Mouse (Mus musculus) hindbrain, postnatal 0 days (tissue): Measurements from ENCODE around the gene Fkbp3. TPM values are rescaled to one million over a fixed set of nuclear protein-coding genes. Genes with fewer than 3 reads are reported as not detected.

Source experiments
- ATAC-seq: fragments of 200-750 bp; cut with Nextera tagmentation; 2 replicates; pipeline ENCODE4 v1.8.0; 2017; ENCODE audit warnings: mild to moderate bottlenecking, moderate TSS enrichment, moderate library complexity
- DNase-seq: peaks from one replicate; pipeline ENCODE4 v3.0.0-alpha.2; 2015; ENCODE audit warnings: low spot score
- H3K27ac ChIP-seq: fragments of 300-500 bp; sonication (generic); 2 replicates; pipeline ENCODE4 v1.5.1; 2014; ENCODE audit warnings: mild to moderate bottlenecking
- H3K27me3 ChIP-seq: fragments of 300-500 bp; sonication (generic); 2 replicates; pipeline ENCODE4 v1.6.1; 2014; ENCODE audit warnings: low read length, mixed read lengths; ENCODE audit not compliant: insufficient read depth
- H3K36me3 ChIP-seq: fragments of 300-500 bp; sonication (generic); 2 replicates; pipeline ENCODE4 v1.6.1; 2014; ENCODE audit warnings: low read length, mixed read lengths; ENCODE audit not compliant: insufficient read depth
- H3K4me1 ChIP-seq: fragments of 300-500 bp; sonication (generic); 2 replicates; pipeline ENCODE4 v1.6.1; 2014; ENCODE audit warnings: antibody characterized with exemption, low read length, mixed read lengths; ENCODE audit not compliant: insufficient read depth
- H3K4me2 ChIP-seq: fragments of 300-500 bp; sonication (generic); 2 replicates; pipeline ENCODE4 v1.6.1; 2014; ENCODE audit warnings: low read depth, mild to moderate bottlenecking, low read length, moderate library complexity, mixed read lengths
- H3K4me3 ChIP-seq: fragments of 300-500 bp; sonication (generic); 2 replicates; pipeline ENCODE4 v1.5.1; 2014; ENCODE audit warnings: low read length
- H3K9ac ChIP-seq: fragments of 300-500 bp; sonication (generic); replicated peaks from 2 replicates; pipeline ENCODE4 v1.6.1; 2014; ENCODE audit warnings: mild to moderate bottlenecking, low read length, moderate library complexity, mixed read lengths
- H3K9me3 ChIP-seq: fragments of 300-500 bp; sonication (generic); 2 replicates; pipeline ENCODE4 v1.6.1; 2016; ENCODE audit warnings: low read length, mixed read lengths
- CTCF ChIP-seq: IDR thresholded peaks from 2 replicates; pipeline ENCODE4 v1.5.1; 2016; ENCODE audit warnings: antibody characterized with exemption, control low read depth, low read depth
- WGBS: fragments of 180-500 bp; shearing (Covaris S2); extraction: QIAGEN DNeasy Blood & Tissue Kit; methylation state at CpG from one replicate; pipeline ENCODE4 v1.1.7; 2014; 5-methylcytosine and 5-hydroxymethylcytosine counted together
- polyA plus RNA-seq: library from polyadenylated mRNA; unstranded; fragments of >200 nt; fragmentation: Nextera tagmentation; extraction: Ambion mirVana; gene quantifications from 2 replicates; pipeline ENCODE4 v1.2.1, GENCODE M21; 2015
- total RNA-seq: library from RNA; depleted of rRNA; stranded (reverse); fragments of >200 nt; gene quantifications from 2 replicates; pipeline ENCODE4 v1.2.3, GENCODE M21; 2014

Fkbp3 gene
- total and polyA plus RNA-seq, 2 experiments from 2014 or later: 121 to 513 TPM

- H3K4me3 ChIP-seq: no peak overlapping the region
- DNase-seq: no peak
- ATAC-seq: no peak
- no peak for TF ChIP-seq CTCF
- 81% methylated on average over 4 of the region's 4 CpGs for WGBS
- H3K9ac ChIP-seq: no peak overlapping the region
- H3K27ac ChIP-seq: no peak overlapping the region
- no peaks in the 10 kb centered on the region for H3K27me3 ChIP-seq
- peaks cover 20% of the 10 kb centered on the region for H3K36me3 ChIP-seq
- H3K9me3 ChIP-seq: no peaks in the 10 kb centered on the region
- H3K4me2 ChIP-seq: no peak overlapping the region
- no peaks in the 10 kb centered on the region for H3K4me1 ChIP-seq
These were observed 5.4 kb downstream of the Fkbp3 start for GRCm38 (mm10) chr12:65068409-65068808.

- WGBS: 53% methylated on average over 3 of the region's 3 CpGs
- no peak overlapping the region for H3K4me3 ChIP-seq
- no peak overlapping the region for H3K4me2 ChIP-seq
- no peaks in the 10 kb centered on the region for H3K27me3 ChIP-seq
- ATAC-seq: no peak
- no peaks in the 10 kb centered on the region for H3K9me3 ChIP-seq
- no peak for TF ChIP-seq CTCF
- no peak overlapping the region for H3K9ac ChIP-seq
- H3K4me1 ChIP-seq: no peaks in the 10 kb centered on the region
- H3K36me3 ChIP-seq: peaks cover 30% of the 10 kb centered on the region
- H3K27ac ChIP-seq: no peak overlapping the region
- DNase-seq: no peak
These were observed 7.6 kb downstream of the Fkbp3 start for GRCm38 (mm10) chr12:65066234-65066633.

DNA sequence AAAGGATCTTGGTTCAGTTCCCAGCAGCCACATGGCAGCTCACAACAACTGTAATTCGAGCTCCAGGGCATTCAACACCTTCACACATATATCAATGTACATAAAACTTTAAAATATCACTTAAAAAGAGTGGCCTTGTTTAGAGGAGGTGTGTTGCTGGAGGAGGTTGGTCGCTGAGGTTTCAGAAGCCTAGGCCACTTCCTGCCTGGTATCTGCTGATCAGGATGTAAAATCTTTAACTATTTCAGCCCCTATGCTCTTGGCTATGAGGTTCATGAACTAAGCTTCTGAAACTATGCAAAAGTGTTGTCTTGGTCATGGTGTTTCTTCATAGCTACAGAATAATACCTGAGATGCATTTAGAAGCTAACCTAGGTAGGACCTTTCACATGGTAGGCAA is 8.6 kb downstream of the Fkbp3 start:
- DNase-seq (no peak), ATAC-seq (no peak)
- no peak overlapping the region for H3K4me3 ChIP-seq
- 83% methylated on average over 2 of the region's 2 CpGs for WGBS
- no peaks in the 10 kb centered on the region for H3K27me3 ChIP-seq
- H3K4me2 ChIP-seq: no peak overlapping the region
- H3K4me1 ChIP-seq: no peaks in the 10 kb centered on the region
- TF ChIP-seq CTCF: no peak
- peaks cover 40% of the 10 kb centered on the region for H3K36me3 ChIP-seq
- no peak overlapping the region for H3K9ac ChIP-seq
- H3K9me3 ChIP-seq: no peaks in the 10 kb centered on the region
- no peak overlapping the region for H3K27ac ChIP-seq

GRCm38 (mm10) chr12:65061082-65061481 is 12.7 kb downstream of the Fkbp3 start:
- TF ChIP-seq CTCF: no peak; the same call in 1 of the 2 replicates
- H3K27me3 ChIP-seq: no peaks in the 10 kb centered on the region
- no peak overlapping the region for H3K4me3 ChIP-seq
- no peak overlapping the region for H3K9ac ChIP-seq
- H3K36me3 ChIP-seq: peaks cover 37% of the 10 kb centered on the region
- no peak overlapping the region for H3K27ac ChIP-seq
- DNase-seq (no peak), ATAC-seq (0 out of 2 replicates have a peak, but pooled peaks have one; percentile 47)
- H3K9me3 ChIP-seq: no peaks in the 10 kb centered on the region
- H3K4me2 ChIP-seq: no peak overlapping the region
- no peaks in the 10 kb centered on the region for H3K4me1 ChIP-seq

DNA sequence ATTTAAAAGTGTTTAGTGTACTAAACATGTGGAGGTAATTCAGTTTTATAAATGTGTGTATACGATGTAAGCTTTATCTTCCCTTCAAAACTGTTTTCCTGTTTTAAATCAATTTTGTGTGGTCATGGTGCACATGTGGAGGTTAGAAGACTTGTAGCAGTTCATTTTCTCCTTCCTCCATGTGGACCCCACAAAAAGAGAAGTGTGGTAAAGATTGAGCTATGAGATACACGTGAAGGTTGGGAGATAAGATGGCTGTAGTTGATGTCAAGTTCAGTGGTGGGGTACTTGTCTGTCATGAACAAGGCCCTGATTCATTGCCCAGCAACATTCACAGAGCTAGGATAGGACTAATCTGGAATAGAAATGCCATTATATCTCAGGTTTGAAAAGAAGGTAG is 15.6 kb downstream of the Fkbp3 start:
- H3K4me3 ChIP-seq: no peak overlapping the region
- H3K27me3 ChIP-seq: no peaks in the 10 kb centered on the region
- no peaks in the 10 kb centered on the region for H3K9me3 ChIP-seq
- WGBS: 87% methylated on average over 2 of the region's 2 CpGs
- DNase-seq: no peak
- H3K9ac ChIP-seq: no peak overlapping the region
- no peak for TF ChIP-seq CTCF
- no peak for ATAC-seq
- no peak overlapping the region for H3K27ac ChIP-seq
- H3K36me3 ChIP-seq: peaks cover 31% of the 10 kb centered on the region
- no peak overlapping the region for H3K4me2 ChIP-seq
- H3K4me1 ChIP-seq: no peaks in the 10 kb centered on the region

GRCm38 (mm10) chr12:65048799-65049198 is 25.0 kb downstream of the Fkbp3 start:
- DNase-seq: no peak
- no peaks in the 10 kb centered on the region for H3K9me3 ChIP-seq
- no peak for TF ChIP-seq CTCF

GRCm38 (mm10) chr12:65037546-65037937 is 36.3 kb downstream of the Fkbp3 start:
- peak overlapping the region; percentile 88; the same call in 1 of the 2 replicates for H3K9ac ChIP-seq
- peak overlapping the region; percentile 95 for H3K4me3 ChIP-seq
- H3K27ac ChIP-seq: no peak overlapping the region
- no peaks in the 10 kb centered on the region for H3K9me3 ChIP-seq
- H3K4me1 ChIP-seq: peaks cover 14% of the 10 kb centered on the region; the same call in 1 of the 2 replicates
- DNase-seq (no peak), ATAC-seq (no peak)
- WGBS: 43% methylated on average over 4 of the region's 4 CpGs
- H3K4me2 ChIP-seq: peak overlapping the region; percentile 72
- H3K36me3 ChIP-seq: no peaks in the 10 kb centered on the region
- no peaks in the 10 kb centered on the region for H3K27me3 ChIP-seq
- no peak for TF ChIP-seq CTCF

More at GRCm38 (mm10) chr12:65048799-65049198, 25.0 kb downstream of the Fkbp3 start:
- Histone ChIP-seq H3K27me3 (no peaks in the 10 kb centered on the region), H3K4me1 (no peaks in the 10 kb centered on the region), H3K27ac (no peak overlapping the region), H3K36me3 (peaks cover 10% of the 10 kb centered on the region; the same call in 1 of the 2 replicates), H3K4me2 (no peak overlapping the region), H3K9ac (no peak overlapping the region), H3K4me3 (no peak overlapping the region)
- ATAC-seq: no peak
